Mouse (Mus musculus) lung, postnatal 0 days (tissue): ENCODE data around the gene Stk35.
A peak's percentile ranks its signal among the peaks of the same experiment; 100 is the strongest.

Source experiments
- CTCF ChIP-seq: IDR thresholded peaks from 2 replicates; pipeline ENCODE4 v1.5.1; 2016; ENCODE audit warnings: antibody characterized with exemption, mild to moderate bottlenecking
- EP300 ChIP-seq: IDR thresholded peaks from 2 replicates; pipeline ENCODE4 v1.6.1; 2016; ENCODE audit warnings: antibody characterized with exemption, mild to moderate bottlenecking, control low read depth

DNA sequence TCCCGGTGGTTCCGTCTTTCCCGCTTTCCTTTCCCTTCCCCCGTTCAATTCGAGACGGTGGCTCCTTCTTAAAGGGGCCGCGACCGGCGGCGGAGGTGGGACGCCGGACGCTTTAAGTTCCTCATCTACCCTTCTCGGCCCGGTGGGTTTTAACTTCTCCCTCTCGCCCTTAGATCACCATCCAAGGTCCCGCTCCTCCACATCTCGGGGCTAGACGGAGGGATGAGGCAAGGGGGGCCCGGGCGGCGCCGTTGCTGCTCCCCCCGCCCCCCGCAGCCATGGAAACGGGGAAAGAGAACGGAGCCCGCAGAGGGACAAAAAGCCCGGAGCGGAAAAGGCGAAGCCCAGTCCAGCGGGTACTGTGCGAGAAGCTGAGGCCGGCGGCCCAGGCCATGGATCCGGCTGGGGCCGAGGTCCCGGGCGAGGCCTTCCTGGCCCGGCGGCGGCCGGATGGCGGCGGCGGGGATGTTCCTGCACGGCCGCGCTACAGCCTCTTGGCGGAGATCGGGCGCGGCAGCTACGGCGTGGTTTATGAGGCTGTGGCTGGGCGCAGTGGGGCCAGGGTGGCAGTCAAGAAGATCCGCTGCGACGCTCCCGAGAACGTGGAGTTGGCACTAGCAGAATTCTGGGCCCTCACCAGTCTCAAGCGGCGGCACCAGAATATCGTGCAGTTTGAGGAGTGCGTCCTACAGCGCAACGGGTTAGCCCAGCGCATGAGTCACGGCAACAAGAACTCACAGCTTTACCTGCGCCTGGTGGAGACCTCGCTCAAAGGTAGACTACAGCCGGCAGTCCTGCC is 1.1 kb downstream of the Stk35 start:
- TF ChIP-seq CTCF = peak; percentile 18; the same call in 1 of the 2 replicates
- 0 out of 2 replicates have a peak, but pooled peaks have one; percentile 21 for TF ChIP-seq EP300
